Mouse (Mus musculus) midbrain, embryonic 10.5 days (tissue): ENCODE results near the gene Lcp2. TPM values are rescaled to one million over a fixed set of nuclear protein-coding genes. Genes with fewer than 3 reads are reported as not detected.

Experiments
- DNase-seq: peaks from one replicate; pipeline ENCODE4 v3.0.0-alpha.2; 2017; ENCODE audit warnings: low spot score
- H3K27ac ChIP-seq: fragments of 300-500 bp; sonication (generic); replicated peaks from 2 replicates; pipeline ENCODE4 v1.5.1; 2016; ENCODE audit warnings: mild to moderate bottlenecking
- H3K27me3 ChIP-seq: fragments of 300-500 bp; sonication (generic); 2 replicates; pipeline ENCODE4 v1.6.1; 2016; ENCODE audit warnings: low read depth, mild to moderate bottlenecking; ENCODE audit not compliant: poor library complexity, severe bottlenecking
- H3K36me3 ChIP-seq: fragments of 300-500 bp; sonication (generic); 2 replicates; pipeline ENCODE4 v1.6.1; 2016; ENCODE audit warnings: mild to moderate bottlenecking, moderate library complexity
- H3K4me1 ChIP-seq: fragments of 300-500 bp; sonication (generic); 2 replicates; pipeline ENCODE4 v1.6.1; 2016
- H3K4me3 ChIP-seq: fragments of 300-500 bp; sonication (generic); 2 replicates; pipeline ENCODE4 v1.5.1; 2016; ENCODE audit warnings: mild to moderate bottlenecking, moderate library complexity
- H3K9me3 ChIP-seq: fragments of 300-500 bp; sonication (generic); replicated peaks from 2 replicates; pipeline ENCODE4 v1.6.1; 2016; ENCODE audit warnings: mild to moderate bottlenecking
- WGBS: fragments of 180-500 bp; shearing (Covaris S2); methylation state at CpG from one replicate; pipeline ENCODE4 v1.1.7; 2016; 5-methylcytosine and 5-hydroxymethylcytosine counted together
- polyA plus RNA-seq: library from polyadenylated mRNA; unstranded; fragments of >200 nt; fragmentation: Nextera tagmentation; extraction: Ambion mirVana; gene quantifications from 2 replicates; pipeline ENCODE4 v1.2.1, GENCODE M21; 2016

Lcp2 gene
- polyA plus RNA-seq, 1 experiment from 2014 or later: 1.8 TPM

- Histone ChIP-seq H3K9me3 (no peaks in the 10 kb centered on the region), H3K4me1 (no peaks in the 10 kb centered on the region; the same call in 1 of the 2 replicates), H3K36me3 (no peaks in the 10 kb centered on the region), H3K27ac (no peak overlapping the region), H3K4me3 (no peak overlapping the region), H3K27me3 (peaks cover 9% of the 10 kb centered on the region)
- WGBS: 87% methylated on average over 7 of the region's 7 CpGs
- no peak for DNase-seq
These were observed 31.9 kb downstream of the Lcp2 start for GRCm38 (mm10) chr11:34078581-34078980.

- no peaks in the 10 kb centered on the region; the same call in 1 of the 2 replicates for H3K4me1 ChIP-seq
- no peak overlapping the region; the same call in 1 of the 2 replicates for H3K27ac ChIP-seq
- H3K27me3 ChIP-seq: peaks cover 2% of the 10 kb centered on the region; the same call in 1 of the 2 replicates
- 78% methylated on average over 6 of the region's 6 CpGs for WGBS
- no peak for DNase-seq
- H3K4me3 ChIP-seq: no peak overlapping the region
- no peaks in the 10 kb centered on the region for H3K9me3 ChIP-seq
- no peaks in the 10 kb centered on the region for H3K36me3 ChIP-seq
These were observed 33.1 kb downstream of the Lcp2 start for GRCm38 (mm10) chr11:34079542-34080464.

GRCm38 (mm10) chr11:34083795-34084194 is 37.1 kb downstream of the Lcp2 start:
- WGBS: 83% methylated on average over 7 of the region's 7 CpGs
- H3K4me1 ChIP-seq: no peaks in the 10 kb centered on the region; the same call in 1 of the 2 replicates
- DNase-seq: no peak

GRCm38 (mm10) chr11:34084639-34085038 is 37.9 kb downstream of the Lcp2 start:
- no peak overlapping the region for H3K4me3 ChIP-seq
- 69% methylated on average over 2 of the region's 2 CpGs for WGBS
- H3K4me1 ChIP-seq: no peaks in the 10 kb centered on the region; the same call in 1 of the 2 replicates
- no peaks in the 10 kb centered on the region for H3K36me3 ChIP-seq
- no peak for DNase-seq
- no peaks in the 10 kb centered on the region for H3K9me3 ChIP-seq
- no peak overlapping the region for H3K27ac ChIP-seq
- H3K27me3 ChIP-seq: no peaks in the 10 kb centered on the region

More at GRCm38 (mm10) chr11:34083795-34084194, 37.1 kb downstream of the Lcp2 start:
- H3K36me3 ChIP-seq: no peaks in the 10 kb centered on the region
- H3K27me3 ChIP-seq: no peaks in the 10 kb centered on the region
- H3K9me3 ChIP-seq: no peaks in the 10 kb centered on the region
- H3K4me3 ChIP-seq: no peak overlapping the region
- no peak overlapping the region for H3K27ac ChIP-seq

GRCm38 (mm10) chr11:34086164-34086751 is 39.5 kb downstream of the Lcp2 start:
- Histone ChIP-seq H3K4me3 (no peak overlapping the region), H3K9me3 (no peaks in the 10 kb centered on the region), H3K27ac (no peak overlapping the region), H3K36me3 (no peaks in the 10 kb centered on the region), H3K27me3 (no peaks in the 10 kb centered on the region), H3K4me1 (no peaks in the 10 kb centered on the region; the same call in 1 of the 2 replicates)
- 87% methylated on average over 8 of the region's 8 CpGs for WGBS
- DNase-seq: no peak

- Histone ChIP-seq H3K9me3 (no peaks in the 10 kb centered on the region), H3K27me3 (no peaks in the 10 kb centered on the region), H3K4me1 (no peaks in the 10 kb centered on the region), H3K4me3 (no peak overlapping the region), H3K27ac (no peak overlapping the region), H3K36me3 (no peaks in the 10 kb centered on the region)
- no peak for DNase-seq
- WGBS: 82% methylated on average over 3 of the region's 3 CpGs
These were observed 40.3 kb downstream of the Lcp2 start for GRCm38 (mm10) chr11:34087064-34087463.

GRCm38 (mm10) chr11:34098422-34098821 is 51.7 kb downstream of the Lcp2 start, which contains the start of gene 4930469K13Rik:
TSS of gene 4930469K13Rik (minus strand) at chr11:34098554.
- WGBS: 85% methylated on average over 10 of the region's 10 CpGs
- no peaks in the 10 kb centered on the region for H3K4me1 ChIP-seq
- H3K9me3 ChIP-seq: no peaks in the 10 kb centered on the region

GRCm38 (mm10) chr11:34101827-34102226 is 55.1 kb downstream of the Lcp2 start:
- H3K27me3 ChIP-seq: no peaks in the 10 kb centered on the region
- DNase-seq: no peak
- no peak overlapping the region for H3K27ac ChIP-seq
- no peaks in the 10 kb centered on the region for H3K36me3 ChIP-seq
- WGBS: 83% methylated on average over 4 of the region's 4 CpGs
- H3K4me3 ChIP-seq: no peak overlapping the region
- 0 out of 2 replicates have a peak, but pooled peaks cover 5% of the 10 kb centered on the region for H3K4me1 ChIP-seq
- no peaks in the 10 kb centered on the region for H3K9me3 ChIP-seq

More at GRCm38 (mm10) chr11:34098422-34098821, 51.7 kb downstream of the Lcp2 start, which contains the start of gene 4930469K13Rik:
- Histone ChIP-seq H3K27ac (no peak within 1 kb of the TSS), H3K36me3 (no peaks in the 10 kb centered on the region), H3K27me3 (no peaks in the 10 kb centered on the region), H3K4me3 (no peak within 1 kb of the TSS)
- no peak for DNase-seq

- Histone ChIP-seq H3K4me3 (no peak overlapping the region), H3K27me3 (no peaks in the 10 kb centered on the region), H3K9me3 (no peaks in the 10 kb centered on the region), H3K36me3 (no peaks in the 10 kb centered on the region), H3K4me1 (0 out of 2 replicates have a peak, but pooled peaks cover 5% of the 10 kb centered on the region), H3K27ac (no peak overlapping the region)
- 43% methylated on average over 1 of the region's 1 CpGs for WGBS
- DNase-seq: no peak
These were observed 58.2 kb downstream of the Lcp2 start for GRCm38 (mm10) chr11:34104919-34105318.

- DNase-seq: no peak
- Histone ChIP-seq H3K9me3 (no peaks in the 10 kb centered on the region), H3K4me1 (peaks cover 16% of the 10 kb centered on the region), H3K27me3 (no peaks in the 10 kb centered on the region), H3K36me3 (no peaks in the 10 kb centered on the region), H3K27ac (no peak overlapping the region), H3K4me3 (no peak overlapping the region)
- 100% methylated on average over 1 of the region's 1 CpGs for WGBS
These were observed 62.5 kb downstream of the Lcp2 start for GRCm38 (mm10) chr11:34109260-34109659.

- no peak overlapping the region for H3K27ac ChIP-seq
- no peaks in the 10 kb centered on the region for H3K9me3 ChIP-seq
- H3K27me3 ChIP-seq: no peaks in the 10 kb centered on the region
- 77% methylated on average over 7 of the region's 7 CpGs for WGBS
- no peaks in the 10 kb centered on the region for H3K36me3 ChIP-seq
- no peak overlapping the region for H3K4me3 ChIP-seq
- H3K4me1 ChIP-seq: peaks cover 11% of the 10 kb centered on the region
- no peak for DNase-seq
These were observed 65.2 kb downstream of the Lcp2 start for GRCm38 (mm10) chr11:34111940-34112339.

GRCm38 (mm10) chr11:34112781-34113380 is 66.2 kb downstream of the Lcp2 start:
- Histone ChIP-seq H3K27me3 (no peaks in the 10 kb centered on the region), H3K4me3 (no peak overlapping the region), H3K27ac (no peak overlapping the region), H3K9me3 (no peaks in the 10 kb centered on the region), H3K4me1 (peaks cover 11% of the 10 kb centered on the region), H3K36me3 (no peaks in the 10 kb centered on the region)
- 55% methylated on average over 4 of the region's 4 CpGs for WGBS
- DNase-seq: peak; percentile 17
